Comparison of ENCODE assay signal across 8 mouse cellular contexts in the genomic region with DNA sequence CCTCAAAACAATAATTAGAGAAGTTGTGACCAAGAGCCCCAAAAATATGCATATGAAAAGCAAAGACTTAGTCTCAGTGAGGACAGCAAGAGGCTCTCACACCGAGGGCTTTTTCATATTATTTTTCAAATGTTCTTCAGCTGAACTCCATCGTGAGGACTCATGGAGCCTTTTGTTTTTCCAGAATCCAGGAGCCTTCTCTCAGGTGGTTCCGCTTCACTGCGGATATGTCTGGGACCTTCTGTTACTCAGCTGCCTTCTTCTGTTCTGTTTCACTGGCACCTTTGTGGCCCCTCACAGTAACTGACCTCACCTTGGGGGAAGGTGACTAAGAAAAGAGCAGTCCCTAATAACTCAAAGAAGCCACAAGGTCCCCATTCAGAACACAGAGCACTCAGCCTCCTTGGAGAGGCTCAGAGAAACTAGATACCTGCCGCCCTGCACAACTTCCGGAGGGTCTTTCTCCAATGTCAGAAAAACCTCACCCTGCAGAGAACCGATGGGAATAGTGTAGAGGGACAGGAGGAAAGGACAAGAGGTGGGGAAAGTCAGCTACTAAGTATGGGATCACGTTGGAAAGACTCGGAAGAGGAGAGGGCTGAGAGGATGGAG. TPM values are rescaled to one million over a fixed set of nuclear protein-coding genes. Genes with fewer than 3 reads are reported as not detected.
A peak's percentile ranks its signal among the peaks of the same experiment; 100 is the strongest.
DNase-seq lines count a peak whose midpoint lies in the region; ATAC-seq and TF ChIP-seq lines count a peak whose summit lies in the region.

No protein-coding gene starts in this region.

- in situ Hi-C loops in ES-E14 (cut with MboI; ENCODE audit: low sequenced_read_pairs in 2 of 2, unreplicated experiment in 2 of 2): no loop called here

- H3K9ac ChIP-seq in heart, embryonic 14.5 days (ENCODE audit: low read length): peak overlapping the region; percentile 60
- H3K9ac ChIP-seq in ES-E14 (ENCODE audit: insufficient read depth, low read depth, low read length, poor library complexity, severe bottlenecking): peak overlapping the region; percentile 61; the same call in 1 of the 2 replicates

- H3K4me2 ChIP-seq in heart, embryonic 14.5 days (ENCODE audit: low read length): peak overlapping the region; percentile 95

- no peaks in the 10 kb centered on the region for H3K36me3 ChIP-seq in heart, embryonic 14.5 days (ENCODE audit: control insufficient read depth, insufficient read depth, low read length)
- no peaks in the 10 kb centered on the region for H3K36me3 ChIP-seq in ES-E14 (ENCODE audit: control insufficient read depth, insufficient read depth, low read length, poor library complexity, severe bottlenecking)

- DNase-seq in heart, postnatal 25 days (ENCODE audit: low spot score): no peak
- no peak for DNase-seq in ES-E14 (ENCODE audit: low read depth, low spot score)
- peak; percentile 14 for DNase-seq in forelimb bud, embryonic 11.5 days (ENCODE audit: low read depth, low spot score)
- peak; percentile 28 for DNase-seq in mesoderm, embryonic 11.5 days (ENCODE audit: low read depth, low spot score)
- no peak for DNase-seq in cerebellum, adult 8-10 months
- no peak for DNase-seq in cerebellum, postnatal 4 days (ENCODE audit: low spot score in 2 of 2)

- intact Hi-C loops in heart, postnatal 25 days (cut with DNase I): no loop called here

- no peak overlapping the region for H3K27ac ChIP-seq in heart, embryonic 14.5 days (replicated peaks in 1 of 2; ENCODE audit: control insufficient read depth in 1 of 2, insufficient read depth in 1 of 2, low read depth in 2 of 2, low read length in 2 of 2)
- H3K27ac ChIP-seq in ES-E14 (ENCODE audit: insufficient read depth, low read depth, low read length, poor library complexity, severe bottlenecking): no peak overlapping the region

- H3K4me1 ChIP-seq in heart, embryonic 14.5 days (ENCODE audit: control insufficient read depth in 2 of 2, insufficient read depth in 2 of 2, low read length in 2 of 2): peaks cover 0 to 4% of the 10 kb centered on the region in 2 experiments; a peak in 1 of 4 replicates
- no peaks in the 10 kb centered on the region for H3K4me1 ChIP-seq in ES-E14 (ENCODE audit: control insufficient read depth in 2 of 2, insufficient read depth in 2 of 2, low read length in 2 of 2, poor library complexity in 1 of 2)

- ATAC-seq in heart, embryonic 14.5 days (ENCODE audit: insufficient number of reproducible peaks, insufficient read depth, low FRiP score, low read depth): no peak
- no peak for ATAC-seq in erythroid progenitor cell, adult 5-6 weeks (replicated peaks; ENCODE audit: low FRiP score, poor library complexity, severe bottlenecking)

- no peaks in the 10 kb centered on the region for H3K9me3 ChIP-seq in heart, embryonic 14.5 days (ENCODE audit: control insufficient read depth, low read length)
- no peaks in the 10 kb centered on the region for H3K9me3 ChIP-seq in ES-E14 (ENCODE audit: control insufficient read depth, insufficient read depth, low read depth, low read length)

- WGBS in heart, embryonic 14.5 days: 16% methylated on average over 9 of the region's 9 CpGs

- H3K4me3 ChIP-seq in heart, embryonic 14.5 days (ENCODE audit: control insufficient read depth in 1 of 2, insufficient read depth in 1 of 2, low read depth in 1 of 2, low read length in 2 of 2): peak overlapping the region; percentile 55 to 65
- H3K4me3 ChIP-seq in ES-E14 (ENCODE audit: insufficient read depth in 1 of 2, low read depth in 1 of 2, low read length in 2 of 2, poor library complexity in 1 of 2, severe bottlenecking in 1 of 2): peak overlapping the region; percentile 64 to 68

- H3K27me3 ChIP-seq in heart, embryonic 14.5 days (ENCODE audit: control insufficient read depth, insufficient read depth, low read length): peaks cover 39% of the 10 kb centered on the region

TF ChIP-seq in ES-E14, 5 proteins besides CTCF, POLR2A, EP300 and RAD21:
- TF ChIP-seq ZC3H11A (IDR thresholded peaks at IDR 0.05; ENCODE audit: borderline replicate concordance, low read depth, low read length): no peak
- no peak for TF ChIP-seq MAFK (IDR thresholded peaks at IDR 0.05; ENCODE audit: insufficient read depth, low read depth, low read length)
- TF ChIP-seq ZNF384 (IDR thresholded peaks at IDR 0.05; ENCODE audit: low read depth, low read length): no peak
- no peak for TF ChIP-seq CHD2 (IDR thresholded peaks at IDR 0.05; ENCODE audit: low read depth, low read length)
- no peak for TF ChIP-seq HCFC1 (IDR thresholded peaks at IDR 0.05; ENCODE audit: borderline replicate concordance, insufficient read depth, low read length)

RNA-seq across cellular contexts. Expression of a gene that starts 0.9 kb away (rescaled TPM):
- polyA plus RNA-seq in heart, embryonic 14.5 days (2014; fragmentation: Nextera tagmentation; extraction: Ambion mirVana): 0.70 and 0.73 TPM in 2 replicates
- under 1 TPM; 0.17 to 0.26 TPM for total RNA-seq in heart, postnatal 25 days (2021)
- total RNA-seq in ES-E14 (2012; rRNA removed): 0.85 and 1.2 TPM in 2 replicates
- total RNA-seq in erythroid progenitor cell, adult 5-6 weeks (2015; ENCODE audit: low replicate concordance): not detected in 2 replicates
- total RNA-seq in erythroid progenitor cell, adult 5-6 weeks (2017; ENCODE audit: low replicate concordance): not detected in 2 replicates

Comparison
In these comparisons a context has a peak if more than half of its experiments do, and no peak if none do; other contexts are left out.
1. DNase-seq: peak in forelimb bud, embryonic 11.5 days (single experiment) and mesoderm, embryonic 11.5 days (single experiment); none in heart, postnatal 25 days (single experiment), ES-E14 (single experiment), cerebellum, adult 8-10 months (single experiment) and cerebellum, postnatal 4 days (0 of 2).